Comparison of ENCODE assay signal across 24 mouse cellular contexts in the genomic region with DNA sequence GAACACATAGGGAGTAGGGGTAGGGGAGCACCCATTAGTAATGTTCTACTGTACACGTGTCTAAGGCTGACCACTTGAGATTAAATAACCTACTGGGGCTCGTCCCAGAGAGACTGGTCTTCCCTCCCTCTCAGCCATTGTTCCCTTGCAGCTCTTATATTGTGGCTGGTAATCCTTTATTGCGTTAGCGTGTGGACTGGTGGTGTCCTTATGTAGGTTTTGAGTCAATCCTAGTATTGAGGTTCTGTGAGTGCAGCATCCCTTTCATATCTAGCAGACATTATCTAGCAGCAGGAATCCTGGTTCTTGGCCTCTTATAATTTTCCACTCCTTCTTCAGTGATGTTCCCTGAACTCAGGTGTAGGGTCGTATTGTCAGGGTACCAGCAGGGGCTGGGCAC. TPM values are rescaled to one million over a fixed set of nuclear protein-coding genes. Genes with fewer than 3 reads are reported as not detected.
A peak's percentile ranks its signal among the peaks of the same experiment; 100 is the strongest.
DNase-seq lines count a peak whose midpoint lies in the region; ATAC-seq and TF ChIP-seq lines count a peak whose summit lies in the region.
"Had no signal": no experiment of that assay in that cellular context is flagged by ENCODE, and none has a peak within 500 bp of the region (broad histone marks: within the 10 kb centered on the region; RNA-seq: fewer than 3 reads in every experiment).

No protein-coding gene starts in this region.

- H3K4me3 ChIP-seq in heart, embryonic 12.5 days, result no peak overlapping the region
- no peak overlapping the region for H3K4me3 ChIP-seq in spleen, adult 2 months (ENCODE audit: extremely low read depth, insufficient read depth, insufficient read length)
- no peak overlapping the region for H3K4me3 ChIP-seq in bone marrow, adult 2 months (replicated peaks; ENCODE audit: control insufficient read depth, low read depth, low read length)
- H3K4me3 ChIP-seq: embryonic facial prominence, embryonic 10.5 days; embryonic facial prominence, embryonic 12.5 days; forebrain, embryonic 13.5 days; forebrain, embryonic 15.5 days had no signal

- H3K9me3 ChIP-seq in heart, embryonic 12.5 days (replicated peaks), result no peaks in the 10 kb centered on the region
- H3K9me3 ChIP-seq: embryonic facial prominence, embryonic 10.5 days; embryonic facial prominence, embryonic 12.5 days; forebrain, embryonic 13.5 days; forebrain, embryonic 15.5 days; G1E had no signal

- peak; percentile 78 for DNase-seq in heart, adult 11 months
- DNase-seq in spleen, adult 2 months (ENCODE audit: low read depth in 1 of 2, low spot score in 2 of 2), result no peak
- no peak for DNase-seq in spleen, postnatal 4 days (ENCODE audit: low spot score in 2 of 2)
- DNase-seq in urinary bladder, postnatal 14 days (ENCODE audit: low spot score), result no peak
- DNase-seq: adrenal gland, adult 8-10 months; adrenal gland, postnatal 14 days; adrenal gland, postnatal 36 days; cerebellum, adult 11 months; cerebellum, adult 18-20 months; cerebellum, adult 8-10 months; cerebellum, adult 9-11 months; cerebellum, postnatal 14 days; cerebellum, postnatal 36 days; embryo, embryonic 11 days; forebrain, postnatal 0 days had no signal

- no peak for TF ChIP-seq CTCF in spleen, adult 2 months (IDR thresholded peaks at IDR 0.05; ENCODE audit: extremely low read depth, insufficient read depth, insufficient read length, insufficient replicate concordance)
- TF ChIP-seq CTCF in bone marrow, adult 2 months (IDR thresholded peaks at IDR 0.05; ENCODE audit: control insufficient read depth, insufficient read depth, low read length), result no peak

- no peak for TF ChIP-seq POLR2A in spleen, adult 2 months (IDR thresholded peaks at IDR 0.05; ENCODE audit: low read depth, low read length)
- TF ChIP-seq POLR2A in bone marrow, adult 2 months (IDR thresholded peaks at IDR 0.05; ENCODE audit: borderline replicate concordance, control insufficient read depth, low read depth, low read length), result no peak

- WGBS in heart, embryonic 12.5 days, result 81% methylated on average over 5 of the region's 5 CpGs
- WGBS in spleen, adult 2 months, result 70% methylated on average over 5 of the region's 5 CpGs
- 79% methylated on average over 5 of the region's 5 CpGs for WGBS in bone marrow, adult 2 months

- no peak for ATAC-seq in heart, embryonic 12.5 days (ENCODE audit: insufficient number of reproducible peaks, low FRiP score)
- ATAC-seq: activated CD4-positive, CD25-positive, alpha-beta regulatory T cell, adult 4 months; forebrain, embryonic 13.5 days; forebrain, embryonic 15.5 days; forebrain, postnatal 0 days; Patski had no signal

- H3K4me1 ChIP-seq in heart, embryonic 12.5 days (replicated peaks), result no peaks in the 10 kb centered on the region
- peaks cover 23% of the 10 kb centered on the region for H3K4me1 ChIP-seq in spleen, adult 2 months (ENCODE audit: control insufficient read depth, insufficient read depth, insufficient read length)
- peaks cover 3% of the 10 kb centered on the region for H3K4me1 ChIP-seq in bone marrow, adult 2 months (ENCODE audit: control insufficient read depth, insufficient read depth, low read length)
- H3K4me1 ChIP-seq: embryonic facial prominence, embryonic 10.5 days; embryonic facial prominence, embryonic 12.5 days; forebrain, embryonic 13.5 days; forebrain, embryonic 15.5 days had no signal

- peaks cover 27% of the 10 kb centered on the region for H3K36me3 ChIP-seq in heart, embryonic 12.5 days
- H3K36me3 ChIP-seq in spleen, adult 2 months (ENCODE audit: control insufficient read depth, insufficient read depth, low read length), result no peaks in the 10 kb centered on the region

- H3K27me3 ChIP-seq in heart, embryonic 12.5 days (replicated peaks), result no peaks in the 10 kb centered on the region
- no peaks in the 10 kb centered on the region for H3K27me3 ChIP-seq in spleen, adult 2 months (ENCODE audit: control insufficient read depth, insufficient read depth, low read length)
- H3K27me3 ChIP-seq: embryonic facial prominence, embryonic 12.5 days; forebrain, embryonic 13.5 days; forebrain, embryonic 15.5 days; Patski had no signal

- no peak overlapping the region for H3K4me2 ChIP-seq in heart, embryonic 12.5 days
- H3K4me2 ChIP-seq: embryonic facial prominence, embryonic 12.5 days; forebrain, embryonic 13.5 days; forebrain, embryonic 15.5 days had no signal

- no peak overlapping the region for H3K9ac ChIP-seq in heart, embryonic 12.5 days
- H3K9ac ChIP-seq: embryonic facial prominence, embryonic 12.5 days; forebrain, embryonic 13.5 days; forebrain, embryonic 15.5 days; forebrain, postnatal 0 days had no signal

- H3K27ac ChIP-seq in heart, embryonic 12.5 days (ENCODE audit: poor library complexity, severe bottlenecking), result no peak overlapping the region
- peak overlapping the region; percentile 62 for H3K27ac ChIP-seq in spleen, adult 2 months (ENCODE audit: insufficient read depth, low read length)
- 0 out of 2 replicates have a peak overlapping the region, but pooled peaks have one; percentile 38 for H3K27ac ChIP-seq in bone marrow, adult 2 months (ENCODE audit: control insufficient read depth, insufficient read depth, low read depth, low read length, poor library complexity)
- H3K27ac ChIP-seq: embryonic facial prominence, embryonic 10.5 days; embryonic facial prominence, embryonic 12.5 days; forebrain, embryonic 13.5 days; forebrain, embryonic 15.5 days had no signal

RNA-seq across cellular contexts. Expression of a gene that starts 20.9 kb away (rescaled TPM):
- 29.6 and 32.3 TPM in 2 replicates for polyA plus RNA-seq in heart, embryonic 12.5 days (2016; fragmentation: Nextera tagmentation; extraction: Ambion mirVana)
- polyA plus RNA-seq in spleen, adult 2 months (2012; rRNA removed), result 2.6 and 2.9 TPM in 2 replicates
- 9.6 and 13.8 TPM in 2 replicates for polyA plus RNA-seq in bone marrow, adult 2 months (2011; ENCODE audit: insufficient read depth, insufficient read length, low replicate concordance, missing spikeins)

RNA-seq across cellular contexts. Expression of a gene that starts 21.2 kb away (rescaled TPM):
- 18.0 and 18.5 TPM in 2 replicates for polyA plus RNA-seq in heart, embryonic 12.5 days (2016; fragmentation: Nextera tagmentation; extraction: Ambion mirVana)
- polyA plus RNA-seq in spleen, adult 2 months (2012; rRNA removed), result 1.5 TPM in 2 replicates
- polyA plus RNA-seq in bone marrow, adult 2 months (2011; ENCODE audit: insufficient read depth, insufficient read length, low replicate concordance, missing spikeins), result 9.9 and 12.0 TPM in 2 replicates

RNA-seq across cellular contexts. Expression of a gene that starts 53.2 kb away (rescaled TPM):
- 18.8 and 19.0 TPM in 2 replicates for polyA plus RNA-seq in heart, embryonic 12.5 days (2016; fragmentation: Nextera tagmentation; extraction: Ambion mirVana)
- polyA plus RNA-seq in spleen, adult 2 months (2012; rRNA removed), result 0.39 and 1.4 TPM in 2 replicates
- polyA plus RNA-seq in bone marrow, adult 2 months (2011; ENCODE audit: insufficient read depth, insufficient read length, low replicate concordance, missing spikeins), result 4.4 and 6.8 TPM in 2 replicates
